Comparison of ENCODE assay signal across 8 mouse cellular contexts in genomic region chr3:89165268-89165870, GRCm38 (mm10). TPM values are rescaled to one million over a fixed set of nuclear protein-coding genes. Genes with fewer than 3 reads are reported as not detected.
DNase-seq lines count a peak whose midpoint lies in the region; ATAC-seq lines count a peak whose summit lies in the region.

No protein-coding gene starts in this region.

- H3K27ac ChIP-seq in kidney, embryonic 14.5 days (ENCODE audit: low read depth, low read length): peak overlapping the region; percentile 98
- H3K27ac ChIP-seq in hindbrain, embryonic 11.5 days (ENCODE audit: low read depth, low read length): peak overlapping the region; percentile 92
- peak overlapping the region; percentile 93 for H3K27ac ChIP-seq in midbrain, embryonic 13.5 days

- H3K4me1 ChIP-seq in kidney, embryonic 14.5 days (ENCODE audit: control insufficient read depth, insufficient read depth, low read length): peaks cover 19% of the 10 kb centered on the region
- peaks cover 2% of the 10 kb centered on the region; the same call in 1 of the 2 replicates for H3K4me1 ChIP-seq in hindbrain, embryonic 11.5 days (replicated peaks; ENCODE audit: control insufficient read depth, insufficient read depth, low read length)
- H3K4me1 ChIP-seq in midbrain, embryonic 13.5 days (replicated peaks): peaks cover 27% of the 10 kb centered on the region

- peak overlapping the region; percentile 97 for H3K9ac ChIP-seq in kidney, embryonic 14.5 days (ENCODE audit: low read depth, low read length)
- H3K9ac ChIP-seq in hindbrain, embryonic 11.5 days (ENCODE audit: low read depth, low read length): peak overlapping the region; percentile 94
- H3K9ac ChIP-seq in midbrain, embryonic 13.5 days (replicated peaks): peak overlapping the region; percentile 94

- peak overlapping the region; percentile 71 for H3K4me2 ChIP-seq in kidney, embryonic 14.5 days (replicated peaks; ENCODE audit: low read depth, low read length)
- H3K4me2 ChIP-seq in hindbrain, embryonic 11.5 days (replicated peaks; ENCODE audit: low read depth, low read length): peak overlapping the region; percentile 55
- peak overlapping the region; percentile 80 for H3K4me2 ChIP-seq in midbrain, embryonic 13.5 days (replicated peaks)

- ATAC-seq in kidney, embryonic 14.5 days (ENCODE audit: low FRiP score, low TSS enrichment): no peak
- ATAC-seq in hindbrain, embryonic 11.5 days (ENCODE audit: low FRiP score): no peak
- no peak for ATAC-seq in midbrain, embryonic 13.5 days

- 22% methylated on average over 12 of the region's 12 CpGs for whole genome bisulfite sequencing in kidney, embryonic 14.5 days
- WGBS in hindbrain, embryonic 11.5 days: 30% methylated on average over 12 of the region's 12 CpGs
- WGBS in midbrain, embryonic 13.5 days: 32% methylated on average over 12 of the region's 12 CpGs

- no peak for DNase-seq in kidney, adult 9 months
- DNase-seq in NIH3T3 (ENCODE audit: low read depth): peak; percentile 20
- DNase-seq in hindbrain, embryonic 11.5 days (ENCODE audit: low spot score): no peak
- DNase-seq in gastrocnemius, adult 18-20 months (ENCODE audit: low spot score): no peak
- no peak for DNase-seq in embryo, embryonic 9.5 days (ENCODE audit: extremely low spot score)
- DNase-seq in c-Kit-positive CD71-positive TER-119-positive erythroid progenitor cells, embryonic 14.5 days (ENCODE audit: low spot score): no peak

- no peaks in the 10 kb centered on the region for H3K27me3 ChIP-seq in kidney, embryonic 14.5 days (ENCODE audit: control insufficient read depth, insufficient read depth, low read length)
- H3K27me3 ChIP-seq in hindbrain, embryonic 11.5 days (ENCODE audit: control insufficient read depth, insufficient read depth, low read length): no peaks in the 10 kb centered on the region
- no peaks in the 10 kb centered on the region for H3K27me3 ChIP-seq in midbrain, embryonic 13.5 days

- peaks cover 38% of the 10 kb centered on the region for H3K36me3 ChIP-seq in kidney, embryonic 14.5 days (ENCODE audit: control insufficient read depth, insufficient read depth, low read length)
- peaks cover 12% of the 10 kb centered on the region for H3K36me3 ChIP-seq in hindbrain, embryonic 11.5 days (ENCODE audit: control insufficient read depth, insufficient read depth, low read length)
- peaks cover 33% of the 10 kb centered on the region for H3K36me3 ChIP-seq in midbrain, embryonic 13.5 days

- H3K4me3 ChIP-seq in kidney, embryonic 14.5 days (ENCODE audit: low read length): peak overlapping the region; percentile 90
- peak overlapping the region; percentile 92 for H3K4me3 ChIP-seq in hindbrain, embryonic 11.5 days (ENCODE audit: low read depth, low read length)
- H3K4me3 ChIP-seq in midbrain, embryonic 13.5 days (replicated peaks): peak overlapping the region; percentile 91

- H3K9me3 ChIP-seq in kidney, embryonic 14.5 days (ENCODE audit: control insufficient read depth, low read length): no peaks in the 10 kb centered on the region
- no peaks in the 10 kb centered on the region for H3K9me3 ChIP-seq in hindbrain, embryonic 11.5 days (ENCODE audit: control insufficient read depth, low read length)
- no peaks in the 10 kb centered on the region for H3K9me3 ChIP-seq in midbrain, embryonic 13.5 days

RNA-seq across cellular contexts. Expression of gene Clk2, which starts 0.8 kb away (rescaled TPM):
- polyA plus RNA-seq in kidney, embryonic 14.5 days (2014; fragmentation: Nextera tagmentation; extraction: Ambion mirVana): 33.8 and 35.1 TPM in 2 replicates
- 27.6 and 30.6 TPM in 2 replicates for polyA plus RNA-seq in hindbrain, embryonic 11.5 days (2014; fragmentation: Nextera tagmentation; extraction: Ambion mirVana)
- polyA plus RNA-seq in midbrain, embryonic 13.5 days (2015; fragmentation: Nextera tagmentation; extraction: Ambion mirVana): 24.9 and 32.9 TPM in 2 replicates
- 10 to 100 TPM; 16.6 to 18.6 TPM for total RNA-seq in gastrocnemius, adult 18-20 months (2021)

RNA-seq across cellular contexts. Expression of gene Hcn3, which starts 5.4 kb away (rescaled TPM):
- polyA plus RNA-seq in kidney, embryonic 14.5 days (2014; fragmentation: Nextera tagmentation; extraction: Ambion mirVana): 0.49 and 0.73 TPM in 2 replicates
- polyA plus RNA-seq in hindbrain, embryonic 11.5 days (2014; fragmentation: Nextera tagmentation; extraction: Ambion mirVana): 3.6 and 4.5 TPM in 2 replicates
- polyA plus RNA-seq in midbrain, embryonic 13.5 days (2015; fragmentation: Nextera tagmentation; extraction: Ambion mirVana): 28.9 and 32.3 TPM in 2 replicates
- total RNA-seq in gastrocnemius, adult 18-20 months (2021): under 1 TPM; 0.14 to 0.26 TPM

RNA-seq across cellular contexts. Expression of gene Scamp3, which starts 11.9 kb away (rescaled TPM):
- polyA plus RNA-seq in kidney, embryonic 14.5 days (2014; fragmentation: Nextera tagmentation; extraction: Ambion mirVana): 84.6 and 107 TPM in 2 replicates
- 85.9 and 90.4 TPM in 2 replicates for polyA plus RNA-seq in hindbrain, embryonic 11.5 days (2014; fragmentation: Nextera tagmentation; extraction: Ambion mirVana)
- 110 and 116 TPM in 2 replicates for polyA plus RNA-seq in midbrain, embryonic 13.5 days (2015; fragmentation: Nextera tagmentation; extraction: Ambion mirVana)
- 10 to 100 TPM; 37.8 to 38.4 TPM for total RNA-seq in gastrocnemius, adult 18-20 months (2021)

RNA-seq across cellular contexts. Expression of gene Fam189b, which starts 17.6 kb away (rescaled TPM):
- polyA plus RNA-seq in kidney, embryonic 14.5 days (2014; fragmentation: Nextera tagmentation; extraction: Ambion mirVana): 34.5 and 49.3 TPM in 2 replicates
- 18.5 and 19.8 TPM in 2 replicates for polyA plus RNA-seq in hindbrain, embryonic 11.5 days (2014; fragmentation: Nextera tagmentation; extraction: Ambion mirVana)
- 27.5 and 31.3 TPM in 2 replicates for polyA plus RNA-seq in midbrain, embryonic 13.5 days (2015; fragmentation: Nextera tagmentation; extraction: Ambion mirVana)
- 10 to 100 TPM; 16.5 to 22.2 TPM for total RNA-seq in gastrocnemius, adult 18-20 months (2021)

RNA-seq across cellular contexts. Expression of gene Pklr, which starts 29.4 kb away (rescaled TPM):
- polyA plus RNA-seq in kidney, embryonic 14.5 days (2014; fragmentation: Nextera tagmentation; extraction: Ambion mirVana): 1.3 and 1.5 TPM in 2 replicates
- polyA plus RNA-seq in hindbrain, embryonic 11.5 days (2014; fragmentation: Nextera tagmentation; extraction: Ambion mirVana): 1.6 and 2.0 TPM in 2 replicates
- polyA plus RNA-seq in midbrain, embryonic 13.5 days (2015; fragmentation: Nextera tagmentation; extraction: Ambion mirVana): 0.24 TPM in 1 of 2 replicates, not detected in the other
- not detected for total RNA-seq in gastrocnemius, adult 18-20 months (2021)
